Mouse (Mus musculus) large intestine, adult 2 months (tissue): ENCODE results near the gene Icam4. TPM values are rescaled to one million over a fixed set of nuclear protein-coding genes. Genes with fewer than 3 reads are reported as not detected.
A peak's percentile ranks its signal among the peaks of the same experiment; 100 is the strongest.
"Not testable (repeated sequence)": the region's sequence is repeated elsewhere in the genome, so short reads cannot be mapped to it uniquely, and the experiment has no call there.

Source experiments
- DNase-seq: peaks from one replicate; pipeline ENCODE4 v3.0.0-alpha.2; 2012; ENCODE audit warnings: low read depth, low spot score
- WGBS: fragments of 180-500 bp; shearing (Covaris S2); methylation state at CpG from one replicate; pipeline ENCODE4 v1.1.7; 2018; 5-methylcytosine and 5-hydroxymethylcytosine counted together
- polyA plus RNA-seq: library from polyadenylated mRNA; depleted of rRNA; stranded (reverse); fragments of >200 nt; gene quantifications from 2 replicates; pipeline ENCODE4 v1.2.3, GENCODE M21; 2012

Gene Icam4
- polyA plus RNA-seq, 1 experiment, result 0.19 TPM

GRCm38 (mm10) chr9:21010939-21011541, 18.1 kb upstream of the Icam4 start:
- not testable (repeated sequence) for DNase-seq
- WGBS, result 64% methylated on average over 9 of the region's 9 CpGs

DNA sequence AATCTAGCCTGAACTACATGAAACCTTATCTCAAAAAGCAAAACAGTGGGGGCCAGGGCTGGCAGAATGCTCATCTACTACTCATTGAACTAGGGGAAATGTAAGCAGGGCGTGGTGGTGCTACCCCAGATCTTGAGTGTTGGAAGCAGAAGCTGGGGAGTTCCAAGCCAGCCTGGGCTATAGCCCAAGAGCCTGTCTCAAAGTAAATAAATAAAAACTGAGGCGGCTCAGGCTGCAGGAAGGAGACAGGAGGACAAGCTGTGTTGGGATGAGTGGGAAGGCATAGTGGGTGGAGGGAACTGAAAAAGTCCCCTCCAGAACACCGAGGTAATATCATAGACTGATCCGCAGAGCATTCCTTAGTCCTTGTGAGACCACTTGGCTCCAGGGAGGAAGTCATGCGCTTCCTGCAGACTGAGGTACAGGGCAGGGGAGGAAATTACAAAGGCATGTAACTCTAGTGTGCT, 17.3 kb upstream of the Icam4 start:
- WGBS, result 33% methylated on average over 5 of the region's 5 CpGs
- no peak for DNase-seq

DNA sequence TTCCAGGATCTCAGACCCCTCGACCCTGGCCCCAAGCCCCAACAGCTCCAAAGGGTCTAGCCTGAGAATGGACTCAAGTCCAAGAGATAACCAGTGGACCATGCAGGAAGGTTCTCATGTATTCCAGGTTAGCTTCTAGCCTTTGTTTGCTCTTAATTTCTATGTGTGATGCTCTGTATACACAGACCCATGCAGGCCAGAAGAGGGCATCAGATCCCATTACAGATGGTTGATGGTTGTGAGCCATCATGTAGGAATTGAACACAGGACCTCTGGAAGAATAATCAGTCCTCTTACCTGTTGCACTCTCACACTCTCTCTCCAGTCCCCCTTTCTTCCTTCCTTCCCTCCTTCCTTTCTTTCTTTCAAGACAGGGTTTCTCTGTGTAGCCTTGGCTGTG, 16.8 kb upstream of the Icam4 start:
- WGBS, result 37% methylated on average over 1 of the region's 1 CpGs
- DNase-seq, result no peak

- DNase-seq, result no peak
- 17% methylated on average over 29 of the region's 29 CpGs for WGBS
These were observed 14.2 kb upstream of the Icam4 start for GRCm38 (mm10) chr9:21014691-21015570.

GRCm38 (mm10) chr9:21015571-21016130, 13.5 kb upstream of the Icam4 start, which contains the start of gene Icam1:
Gene Icam1 (plus strand): TSS chr9:21015985.
- DNase-seq, result no peak
- WGBS, result 1% methylated on average over 30 of the region's 30 CpGs

- 11% methylated on average over 17 of the region's 17 CpGs for WGBS
- DNase-seq, result no peak
These were observed 12.6 kb upstream of the Icam4 start for GRCm38 (mm10) chr9:21016331-21017176.

- 37% methylated on average over 4 of the region's 4 CpGs for WGBS
- no peak for DNase-seq
These were observed 12.0 kb upstream of the Icam4 start for GRCm38 (mm10) chr9:21017177-21017575.

GRCm38 (mm10) chr9:21018600-21018999, 10.6 kb upstream of the Icam4 start:
- 65% methylated on average over 2 of the region's 2 CpGs for WGBS
- no peak for DNase-seq

DNA sequence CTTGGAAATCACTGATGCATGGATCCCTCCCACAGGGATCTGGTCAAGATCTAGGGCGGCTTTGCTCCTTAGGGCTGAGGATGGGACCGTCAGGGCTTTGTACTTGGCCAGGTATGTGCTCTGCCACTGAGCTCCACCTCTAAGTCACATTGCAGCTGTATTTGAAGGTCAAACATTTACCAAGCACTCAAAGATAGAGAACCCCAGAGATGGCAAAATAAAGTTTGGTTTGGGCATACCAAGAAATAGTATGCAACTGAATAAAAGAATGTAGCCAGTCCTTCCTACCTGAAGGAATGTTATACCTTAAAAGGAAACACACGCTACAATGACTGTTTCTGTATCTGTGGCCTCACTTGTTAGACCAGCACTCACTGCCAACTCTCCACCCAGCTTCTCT, 7.8 kb upstream of the Icam4 start:
- WGBS, result 87% methylated on average over 3 of the region's 3 CpGs
- no peak for DNase-seq

DNA sequence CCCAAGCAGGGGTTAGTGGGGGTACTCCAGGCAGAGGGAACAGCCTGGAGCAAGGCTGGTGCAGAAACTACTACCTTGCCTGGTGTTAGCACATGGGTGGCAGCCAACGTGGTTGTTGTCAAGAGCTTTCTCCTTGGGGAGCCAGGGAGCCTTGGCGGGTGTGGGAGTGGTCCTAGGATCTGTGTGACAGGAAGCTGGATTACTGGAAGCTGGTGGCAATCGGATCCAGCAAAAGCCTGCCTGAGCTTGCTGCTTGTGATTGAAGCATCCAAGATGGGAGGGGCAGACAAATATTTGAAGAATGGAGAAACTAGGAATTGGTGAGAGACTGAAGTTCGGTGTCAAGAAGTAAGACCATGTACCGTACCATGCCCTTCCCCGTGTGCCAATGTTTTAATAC, 6.9 kb upstream of the Icam4 start:
- no peak for DNase-seq
- WGBS, result 49% methylated on average over 6 of the region's 6 CpGs

- no peak for DNase-seq
- 92% methylated on average over 1 of the region's 1 CpGs for WGBS
These were observed 6.4 kb upstream of the Icam4 start for GRCm38 (mm10) chr9:21022726-21023125.

DNA sequence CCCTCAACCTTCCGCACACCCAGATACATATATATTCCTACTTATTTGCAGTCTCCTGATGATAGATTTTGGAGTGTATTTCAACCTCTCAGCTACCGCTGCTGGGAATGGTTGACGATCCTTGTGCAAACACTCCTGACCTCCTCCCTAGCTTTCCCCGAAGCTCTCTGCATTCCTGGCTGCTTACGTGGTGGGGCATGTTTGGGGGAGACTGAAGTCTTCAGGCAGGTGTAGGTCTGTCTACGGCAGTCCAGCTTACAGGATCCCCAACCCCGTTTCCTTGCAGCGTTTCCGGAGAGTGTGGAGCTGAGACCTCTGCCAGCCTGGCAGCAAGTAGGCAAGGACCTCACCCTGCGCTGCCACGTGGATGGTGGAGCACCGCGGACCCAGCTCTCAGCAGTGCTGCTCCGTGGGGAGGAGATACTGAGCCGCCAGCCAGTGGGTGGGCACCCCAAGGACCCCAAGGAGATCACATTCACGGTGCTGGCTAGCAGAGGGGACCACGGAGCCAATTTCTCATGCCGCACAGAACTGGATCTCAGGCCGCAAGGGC, 3.8 kb upstream of the Icam4 start:
- no peak for DNase-seq
- 46% methylated on average over 19 of the region's 19 CpGs for WGBS

GRCm38 (mm10) chr9:21026849-21027248, 2.3 kb upstream of the Icam4 start:
- 87% methylated on average over 12 of the region's 12 CpGs for WGBS

DNA sequence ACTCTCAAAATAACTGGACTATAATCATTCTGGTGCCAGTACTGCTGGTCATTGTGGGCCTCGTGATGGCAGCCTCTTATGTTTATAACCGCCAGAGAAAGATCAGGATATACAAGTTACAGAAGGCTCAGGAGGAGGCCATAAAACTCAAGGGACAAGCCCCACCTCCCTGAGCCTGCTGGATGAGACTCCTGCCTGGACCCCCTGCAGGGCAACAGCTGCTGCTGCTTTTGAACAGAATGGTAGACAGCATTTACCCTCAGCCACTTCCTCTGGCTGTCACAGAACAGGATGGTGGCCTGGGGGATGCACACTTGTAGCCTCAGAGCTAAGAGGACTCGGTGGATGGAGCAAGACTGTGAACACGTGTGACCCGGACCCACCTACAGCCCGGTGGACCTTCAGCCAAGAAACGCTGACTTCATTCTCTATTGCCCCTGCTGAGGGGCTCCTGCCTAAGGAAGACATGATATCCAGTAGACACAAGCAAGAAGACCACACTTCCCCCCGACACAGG, 1.3 kb upstream of the Icam4 start:
- no peak for DNase-seq
- WGBS, result 69% methylated on average over 8 of the region's 8 CpGs

More at GRCm38 (mm10) chr9:21026849-21027248, 2.3 kb upstream of the Icam4 start:
- DNase-seq, result no peak

- DNase-seq, result no peak
- 59% methylated on average over 6 of the region's 6 CpGs for WGBS
These were observed 538 bp upstream of the Icam4 start for GRCm38 (mm10) chr9:21028560-21029110.

GRCm38 (mm10) chr9:21030055-21030600, 955 bp downstream of the Icam4 start:
- WGBS, result 29% methylated on average over 22 of the region's 22 CpGs
- no peak for DNase-seq

DNA sequence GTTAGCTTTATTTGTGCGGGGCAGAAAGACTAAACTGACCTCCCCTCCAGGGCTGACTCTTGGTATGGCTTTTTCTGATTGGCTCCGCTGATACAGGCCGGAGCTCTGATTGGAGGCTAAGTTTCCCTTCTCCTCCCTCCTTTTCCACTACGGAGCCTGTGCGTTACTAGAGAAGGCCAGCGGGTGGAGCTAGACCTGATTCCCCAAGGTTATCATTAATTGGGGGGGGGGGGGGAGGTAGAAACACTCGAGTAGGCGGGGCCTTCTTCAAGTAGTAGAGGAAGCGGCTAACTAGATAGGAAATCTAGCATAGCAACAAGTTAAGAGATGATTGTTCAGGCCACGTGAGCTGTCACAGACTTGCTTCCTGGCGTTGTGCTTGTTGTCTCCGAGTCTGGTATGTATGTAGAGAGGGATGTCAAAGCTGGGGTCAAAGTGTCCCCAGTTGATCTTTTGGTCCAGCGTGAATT, 1.6 kb downstream of the Icam4 start:
- peak; percentile 90 for DNase-seq
- 0% methylated on average over 13 of the region's 13 CpGs for WGBS

DNA sequence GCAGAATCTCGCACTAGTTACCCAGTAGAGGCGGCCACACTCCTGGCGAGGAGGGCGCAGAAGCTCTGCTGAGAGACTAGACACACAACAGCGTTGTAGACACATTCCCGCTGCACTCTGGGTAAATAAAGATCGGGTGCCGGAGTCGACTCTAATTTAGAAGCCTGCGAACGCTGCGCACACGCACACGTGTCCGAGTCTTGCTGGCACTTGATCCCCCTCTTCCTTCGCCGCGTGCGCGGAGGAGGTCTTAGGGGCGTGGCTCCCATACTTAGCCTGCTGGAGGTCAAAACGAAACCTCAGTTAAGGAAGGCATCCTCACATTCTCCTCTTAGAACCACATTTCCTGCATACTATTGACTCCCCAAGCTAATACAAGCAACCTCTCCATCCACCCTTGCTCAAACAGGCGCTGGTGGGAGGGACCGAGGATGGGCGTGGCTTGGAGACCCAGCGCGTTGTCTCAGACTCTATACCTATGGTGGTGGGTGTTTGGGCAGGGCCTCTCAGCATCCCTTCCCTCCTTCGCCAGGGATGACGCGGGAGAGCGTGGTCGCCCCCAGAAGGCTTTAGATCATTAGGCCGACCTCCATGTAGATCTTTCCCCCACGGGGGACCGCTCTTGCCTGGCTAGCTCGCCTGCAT, 2.2 kb downstream of the Icam4 start:
- WGBS, result under 1% methylated on average over 36 of the region's 36 CpGs
- DNase-seq, result no peak
